Mouse (Mus musculus) neural tube, embryonic 14.5 days (tissue): ENCODE results near the gene Ly6g6e. TPM values are rescaled to one million over a fixed set of nuclear protein-coding genes. Genes with fewer than 3 reads are reported as not detected.

Source experiments
- polyA plus RNA-seq: library from polyadenylated mRNA; unstranded; fragments of >200 nt; fragmentation: Nextera tagmentation; extraction: Ambion mirVana; gene quantifications from 2 replicates; pipeline ENCODE4 v1.2.1, GENCODE M21; 2014

Gene Ly6g6e
- polyA plus RNA-seq, 1 experiment from 2014 or later = 0.66 TPM

Other genes starting within 250 kb of the Ly6g6e start
- 30.5 and 37.7 TPM in 2 replicates for gene Stk19, start 240.0 kb upstream of the Ly6g6e start, polyA plus RNA-seq
- 59.4 and 67.7 TPM in 2 replicates for gene Dxo, start 239.9 kb upstream of the Ly6g6e start, polyA plus RNA-seq
- gene Skiv2l, start 226.7 kb upstream of the Ly6g6e start, polyA plus RNA-seq = 46.2 and 57.7 TPM in 2 replicates
- 78.3 and 78.9 TPM in 2 replicates for gene Nelfe, start 226.5 kb upstream of the Ly6g6e start, polyA plus RNA-seq
- 1.3 and 2.0 TPM in 2 replicates for gene Cfb, start 214.4 kb upstream of the Ly6g6e start, polyA plus RNA-seq
- gene Zbtb12, start 197.4 kb upstream of the Ly6g6e start, polyA plus RNA-seq = 2.2 and 2.3 TPM in 2 replicates
- gene Gm20547, start 194.9 kb upstream of the Ly6g6e start, polyA plus RNA-seq = not detected in 2 replicates
- gene C2, start 178.6 kb upstream of the Ly6g6e start, polyA plus RNA-seq = 1.5 and 2.1 TPM in 2 replicates
- 78.1 and 86.8 TPM in 2 replicates for gene Ehmt2, start 178.4 kb upstream of the Ly6g6e start, polyA plus RNA-seq
- not detected in 2 replicates for gene Slc44a4, start 162.4 kb upstream of the Ly6g6e start, polyA plus RNA-seq
- gene Neu1, start 145.6 kb upstream of the Ly6g6e start, polyA plus RNA-seq = 27.4 and 30.1 TPM in 2 replicates
- 0.27 and 0.35 TPM in 2 replicates for gene Hspa1b, start 117.7 kb upstream of the Ly6g6e start, polyA plus RNA-seq
- not detected in 2 replicates for gene Gm20481, start 107.0 kb upstream of the Ly6g6e start, polyA plus RNA-seq
- 7.0 and 7.6 TPM in 2 replicates for gene Hspa1a, start 104.7 kb upstream of the Ly6g6e start, polyA plus RNA-seq
- 1.6 and 2.8 TPM in 2 replicates for gene Hspa1l, start 104.2 kb upstream of the Ly6g6e start, polyA plus RNA-seq
- 89.1 and 89.5 TPM in 2 replicates for gene Lsm2, start 95.0 kb upstream of the Ly6g6e start, polyA plus RNA-seq
- gene Vars, start 75.9 kb upstream of the Ly6g6e start, polyA plus RNA-seq = 51.4 and 56.9 TPM in 2 replicates
- 0.11 and 0.15 TPM in 2 replicates for gene Vwa7, start 60.3 kb upstream of the Ly6g6e start, polyA plus RNA-seq
- gene Sapcd1, start 48.9 kb upstream of the Ly6g6e start, polyA plus RNA-seq = 2.1 and 2.2 TPM in 2 replicates
- 1.9 and 2.2 TPM in 2 replicates for gene Msh5, start 30.2 kb upstream of the Ly6g6e start, polyA plus RNA-seq
- gene Clic1, start 26.9 kb upstream of the Ly6g6e start, polyA plus RNA-seq = 13.3 and 37.0 TPM in 2 replicates
- gene Ddah2, start 17.9 kb upstream of the Ly6g6e start, polyA plus RNA-seq = 269 and 303 TPM in 2 replicates
- gene Ly6g6c, start 11.5 kb upstream of the Ly6g6e start, polyA plus RNA-seq = not detected in 2 replicates
- 0.12 and 0.15 TPM in 2 replicates for gene Mpig6b, start 10.7 kb upstream of the Ly6g6e start, polyA plus RNA-seq
- gene Ly6g6d, start 1.2 kb downstream of the Ly6g6e start, polyA plus RNA-seq = 0.84 and 1.8 TPM in 2 replicates
- gene Ly6g6f, start 8.7 kb downstream of the Ly6g6e start, polyA plus RNA-seq = 0.23 TPM in 1 of 2 replicates, not detected in the other
- 82.3 and 92.5 TPM in 2 replicates for gene Abhd16a, start 12.4 kb downstream of the Ly6g6e start, polyA plus RNA-seq
- gene Ly6g5c, start 31.4 kb downstream of the Ly6g6e start, polyA plus RNA-seq = not detected in 2 replicates
- gene Ly6g5b, start 38.5 kb downstream of the Ly6g6e start, polyA plus RNA-seq = 0.52 and 0.92 TPM in 2 replicates
- gene Gpank1, start 44.6 kb downstream of the Ly6g6e start, polyA plus RNA-seq = 22.2 and 23.7 TPM in 2 replicates
- gene Csnk2b, start 45.2 kb downstream of the Ly6g6e start, polyA plus RNA-seq = 361 and 363 TPM in 2 replicates
- 8.1 and 9.7 TPM in 2 replicates for gene D17H6S53E, start 49.5 kb downstream of the Ly6g6e start, polyA plus RNA-seq
- gene Apom, start 55.1 kb downstream of the Ly6g6e start, polyA plus RNA-seq = 0.75 and 0.89 TPM in 2 replicates
- 88.3 and 102 TPM in 2 replicates for gene Bag6, start 58.3 kb downstream of the Ly6g6e start, polyA plus RNA-seq
- gene Prrc2a, start 88.0 kb downstream of the Ly6g6e start, polyA plus RNA-seq = 181 and 195 TPM in 2 replicates
- gene Aif1, start 99.2 kb downstream of the Ly6g6e start, polyA plus RNA-seq = 6.7 and 10.7 TPM in 2 replicates
- gene Lst1, start 111.5 kb downstream of the Ly6g6e start, polyA plus RNA-seq = 3.7 and 8.8 TPM in 2 replicates
- gene Ltb, start 117.5 kb downstream of the Ly6g6e start, polyA plus RNA-seq = 0.31 and 0.62 TPM in 2 replicates
- not detected in 2 replicates for gene Tnf, start 125.1 kb downstream of the Ly6g6e start, polyA plus RNA-seq
- gene Lta, start 128.4 kb downstream of the Ly6g6e start, polyA plus RNA-seq = 0.24 and 0.26 TPM in 2 replicates
- gene Gm16181, start 143.9 kb downstream of the Ly6g6e start, polyA plus RNA-seq = 0.44 TPM in 1 of 2 replicates, not detected in the other
- 118 and 154 TPM in 2 replicates for gene Atp6v1g2, start 156.8 kb downstream of the Ly6g6e start, polyA plus RNA-seq
- gene Nfkbil1, start 158.9 kb downstream of the Ly6g6e start, polyA plus RNA-seq = 3.4 and 4.3 TPM in 2 replicates
- 373 and 383 TPM in 2 replicates for gene Ddx39b, start 164.8 kb downstream of the Ly6g6e start, polyA plus RNA-seq
- 99.9 and 111 TPM in 2 replicates for gene H2-D1, start 185.8 kb downstream of the Ly6g6e start, polyA plus RNA-seq
- gene H2-Q1, start 243.5 kb downstream of the Ly6g6e start, polyA plus RNA-seq = 0.48 TPM in 1 of 2 replicates, not detected in the other